Mouse (Mus musculus): ENCODE measurements at regions not wholly inside any gene's neighbourhood (a gene's known extent, or its start where the extent isn't known, plus 50 kb on each side); places are given as distances from the start of the nearest gene placed in this dataset.

GRCm38 (mm10) chr1:177382596-177383190 lies 59.5 kb upstream of the Zbtb18 start:
- Histone ChIP-seq H3K4me3 (ENCODE audit: low read depth, low read length) (no peak overlapping the region), H3K4me2 (replicated peaks; ENCODE audit: low read depth) (no peak overlapping the region), H3K9me3 (ENCODE audit: control insufficient read depth, low read length) (no peaks in the 10 kb centered on the region), H3K27me3 (ENCODE audit: control insufficient read depth, insufficient read depth, low read length) (no peaks in the 10 kb centered on the region), H3K27ac (replicated peaks) (no peak overlapping the region), H3K4me1 (replicated peaks; ENCODE audit: control insufficient read depth, insufficient read depth) (no peaks in the 10 kb centered on the region), H3K36me3 (ENCODE audit: control insufficient read depth, insufficient read depth, low read length) (no peaks in the 10 kb centered on the region), H3K9ac (ENCODE audit: low read length) (no peak overlapping the region)
- peak; percentile 62 for DNase-seq (ENCODE audit: low spot score)
- no peak for ATAC-seq (ENCODE audit: low FRiP score, low TSS enrichment)
- WGBS, result 14% methylated on average over 16 of the region's 16 CpGs
- TF ChIP-seq CTCF (IDR thresholded peaks at IDR 0.05; ENCODE audit: low read depth) (no peak), EP300 (optimal IDR thresholded peaks at IDR 0.05) (no peak)

GRCm38 (mm10) chr1:177382147-177382546 lies 60.0 kb upstream of the Zbtb18 start:
- WGBS, result 78% methylated on average over 4 of the region's 4 CpGs
- TF ChIP-seq EP300 (optimal IDR thresholded peaks at IDR 0.05), result no peak
- no peak for TF ChIP-seq CTCF (IDR thresholded peaks at IDR 0.05; ENCODE audit: low read depth)
- ATAC-seq (ENCODE audit: low FRiP score, low TSS enrichment) (no peak), DNase-seq (ENCODE audit: low spot score) (no peak)
- Histone ChIP-seq H3K4me3 (ENCODE audit: low read depth, low read length) (no peak overlapping the region), H3K36me3 (ENCODE audit: control insufficient read depth, insufficient read depth, low read length) (no peaks in the 10 kb centered on the region), H3K4me2 (replicated peaks; ENCODE audit: low read depth) (no peak overlapping the region), H3K27me3 (ENCODE audit: control insufficient read depth, insufficient read depth, low read length) (no peaks in the 10 kb centered on the region), H3K9me3 (ENCODE audit: control insufficient read depth, low read length) (no peaks in the 10 kb centered on the region), H3K4me1 (replicated peaks; ENCODE audit: control insufficient read depth, insufficient read depth) (no peaks in the 10 kb centered on the region), H3K27ac (replicated peaks) (no peak overlapping the region), H3K9ac (ENCODE audit: low read length) (no peak overlapping the region)

- Histone ChIP-seq H3K27me3 (ENCODE audit: control insufficient read depth, insufficient read depth, low read length) (no peaks in the 10 kb centered on the region), H3K27ac (replicated peaks) (no peak overlapping the region), H3K9me3 (ENCODE audit: control insufficient read depth, low read length) (no peaks in the 10 kb centered on the region), H3K4me3 (ENCODE audit: low read depth, low read length) (no peak overlapping the region), H3K36me3 (ENCODE audit: control insufficient read depth, insufficient read depth, low read length) (no peaks in the 10 kb centered on the region), H3K9ac (ENCODE audit: low read length) (no peak overlapping the region), H3K4me2 (replicated peaks; ENCODE audit: low read depth) (no peak overlapping the region), H3K4me1 (replicated peaks; ENCODE audit: control insufficient read depth, insufficient read depth) (no peaks in the 10 kb centered on the region)
- DNase-seq (ENCODE audit: low spot score) (no peak), ATAC-seq (ENCODE audit: low FRiP score, low TSS enrichment) (no peak)
- TF ChIP-seq EP300 (optimal IDR thresholded peaks at IDR 0.05) (no peak), CTCF (IDR thresholded peaks at IDR 0.05; ENCODE audit: low read depth) (no peak)
- WGBS, result 87% methylated on average over 3 of the region's 3 CpGs
Observed at GRCm38 (mm10) chr1:177378112-177378511, 64.0 kb upstream of the Zbtb18 start.

- Histone ChIP-seq H3K9me3 (ENCODE audit: control insufficient read depth, low read length) (no peaks in the 10 kb centered on the region), H3K4me1 (replicated peaks; ENCODE audit: control insufficient read depth, insufficient read depth) (no peaks in the 10 kb centered on the region), H3K27me3 (ENCODE audit: control insufficient read depth, insufficient read depth, low read length) (no peaks in the 10 kb centered on the region), H3K36me3 (ENCODE audit: control insufficient read depth, insufficient read depth, low read length) (no peaks in the 10 kb centered on the region), H3K9ac (ENCODE audit: low read length) (no peak overlapping the region), H3K27ac (replicated peaks) (no peak overlapping the region), H3K4me2 (replicated peaks; ENCODE audit: low read depth) (no peak overlapping the region), H3K4me3 (ENCODE audit: low read depth, low read length) (no peak overlapping the region)
- TF ChIP-seq CTCF (IDR thresholded peaks at IDR 0.05; ENCODE audit: low read depth) (no peak), EP300 (optimal IDR thresholded peaks at IDR 0.05) (no peak)
- 23% methylated on average over 5 of the region's 5 CpGs for WGBS
- ATAC-seq (ENCODE audit: low FRiP score, low TSS enrichment) (no peak), DNase-seq (ENCODE audit: low spot score) (no peak)
Observed at GRCm38 (mm10) chr1:177373226-177373825, 68.8 kb upstream of the Zbtb18 start.

- DNase-seq (ENCODE audit: low spot score), result no peak
- H3K36me3 ChIP-seq (ENCODE audit: control insufficient read depth, insufficient read depth, low read length), result no peaks in the 10 kb centered on the region
- H3K4me2 ChIP-seq (replicated peaks; ENCODE audit: low read depth), result no peak overlapping the region
- no peaks in the 10 kb centered on the region for H3K4me1 ChIP-seq (replicated peaks; ENCODE audit: control insufficient read depth, insufficient read depth)
- H3K27me3 ChIP-seq (ENCODE audit: control insufficient read depth, insufficient read depth, low read length), result no peaks in the 10 kb centered on the region
- no peaks in the 10 kb centered on the region for H3K9me3 ChIP-seq (ENCODE audit: control insufficient read depth, low read length)
- TF ChIP-seq EP300 (optimal IDR thresholded peaks at IDR 0.05) (no peak), CTCF (IDR thresholded peaks at IDR 0.05; ENCODE audit: low read depth) (no peak)
- no peak for ATAC-seq (ENCODE audit: low FRiP score, low TSS enrichment)
- H3K9ac ChIP-seq (ENCODE audit: low read length), result no peak overlapping the region
- WGBS, result 67% methylated on average over 10 of the region's 10 CpGs
- H3K27ac ChIP-seq (replicated peaks), result no peak overlapping the region
- no peak overlapping the region for H3K4me3 ChIP-seq (ENCODE audit: low read depth, low read length)
Observed at GRCm38 (mm10) chr1:177372066-177372465, 70.1 kb upstream of the Zbtb18 start.

GRCm38 (mm10) chr1:177367864-177368610 lies 74.1 kb upstream of the Zbtb18 start:
- H3K27me3 ChIP-seq (ENCODE audit: control insufficient read depth, insufficient read depth, low read length), result no peaks in the 10 kb centered on the region
- H3K9me3 ChIP-seq (ENCODE audit: control insufficient read depth, low read length), result no peaks in the 10 kb centered on the region
- TF ChIP-seq EP300 (optimal IDR thresholded peaks at IDR 0.05), result no peak
- no peak for TF ChIP-seq CTCF (IDR thresholded peaks at IDR 0.05; ENCODE audit: low read depth)
- H3K4me2 ChIP-seq (replicated peaks; ENCODE audit: low read depth), result no peak overlapping the region
- H3K4me1 ChIP-seq (replicated peaks; ENCODE audit: control insufficient read depth, insufficient read depth), result no peaks in the 10 kb centered on the region
- H3K36me3 ChIP-seq (ENCODE audit: control insufficient read depth, insufficient read depth, low read length), result no peaks in the 10 kb centered on the region
- H3K4me3 ChIP-seq (ENCODE audit: low read depth, low read length), result no peak overlapping the region
- H3K9ac ChIP-seq (ENCODE audit: low read length), result no peak overlapping the region
- ATAC-seq (ENCODE audit: low FRiP score, low TSS enrichment), result no peak
- WGBS, result 86% methylated on average over 9 of the region's 9 CpGs
- no peak for DNase-seq (ENCODE audit: low spot score)
- H3K27ac ChIP-seq (replicated peaks), result no peak overlapping the region

Data from stomach, postnatal 0 days (tissue).